Mouse (Mus musculus) CH12.LX (cell line): ENCODE data around the gene Aff1.

ENCODE experiments used
- CHD2 ChIP-seq: IDR thresholded peaks from 2 replicates; pipeline ENCODE4 v1.6.1; 2011; ENCODE audit warnings: low read length, improper control_type of control experiment
- E2F4 ChIP-seq: IDR thresholded peaks from 2 replicates; pipeline ENCODE4 v1.6.1; 2011; ENCODE audit warnings: low read depth, low read length, improper control_type of control experiment; ENCODE audit not compliant: insufficient replicate concordance
- MAZ ChIP-seq: IDR thresholded peaks from 2 replicates; pipeline ENCODE4 v1.6.1; 2012; ENCODE audit warnings: low read depth, mild to moderate bottlenecking, inconsistent platforms, low read length, improper control_type of control experiment, moderate library complexity
- POLR2A ChIP-seq: IDR thresholded peaks from 2 replicates; pipeline ENCODE4 v1.6.1; 2011; ENCODE audit warnings: low read depth, mild to moderate bottlenecking, improper control_type of control experiment, low read length
- USF1 ChIP-seq: IDR thresholded peaks from 2 replicates; pipeline ENCODE4 v1.6.1; 2014; ENCODE audit warnings: low read depth, mild to moderate bottlenecking, inconsistent platforms, low read length, improper control_type of control experiment

GRCm38 (mm10) chr5:103654780-103655179 lies 37.4 kb upstream of the Aff1 start:
- TF ChIP-seq USF1 (no peak), MAZ (no peak), POLR2A (no peak), CHD2 (no peak), E2F4 (no peak)
